Mouse (Mus musculus) lung, embryonic 14.5 days (tissue): ENCODE measurements at regions not wholly inside any gene's neighbourhood (a gene's known extent, or its start where the extent isn't known, plus 50 kb on each side); places are given as distances from the start of the nearest gene placed in this dataset.

Experiments
- ATAC-seq: fragments of 200-750 bp; cut with Nextera tagmentation; 2 replicates; pipeline ENCODE4 v1.8.0; 2017; ENCODE audit warnings: mild to moderate bottlenecking, moderate TSS enrichment, moderate library complexity; ENCODE audit not compliant: insufficient read depth
- DNase-seq: peaks from one replicate; pipeline ENCODE4 v3.0.0-alpha.2; 2015
- H3K27ac ChIP-seq: fragments of 300-500 bp; sonication (generic); 2 replicates; pipeline ENCODE4 v1.5.1; 2014; ENCODE audit warnings: low read depth, mild to moderate bottlenecking, moderate library complexity
- H3K27me3 ChIP-seq: fragments of 300-500 bp; sonication (generic); 2 replicates; pipeline ENCODE4 v1.6.1; 2014; ENCODE audit warnings: low read length, control low read depth; ENCODE audit not compliant: insufficient read depth
- H3K36me3 ChIP-seq: fragments of 300-500 bp; sonication (generic); 2 replicates; pipeline ENCODE4 v1.6.1; 2014; ENCODE audit warnings: control low read depth; ENCODE audit not compliant: insufficient read depth
- H3K4me1 ChIP-seq: fragments of 300-500 bp; sonication (generic); 2 replicates; pipeline ENCODE4 v1.6.1; 2014; ENCODE audit warnings: antibody characterized with exemption, control low read depth; ENCODE audit not compliant: insufficient read depth
- H3K4me2 ChIP-seq: fragments of 300-500 bp; sonication (generic); 2 replicates; pipeline ENCODE4 v1.6.1; 2014; ENCODE audit warnings: mild to moderate bottlenecking
- H3K4me3 ChIP-seq: fragments of 300-500 bp; sonication (generic); 2 replicates; pipeline ENCODE4 v1.5.1; 2014; ENCODE audit warnings: low read depth, low read length
- H3K9ac ChIP-seq: fragments of 300-500 bp; sonication (generic); 2 replicates; pipeline ENCODE4 v1.6.1; 2014
- H3K9me3 ChIP-seq: fragments of 300-500 bp; sonication (generic); 2 replicates; pipeline ENCODE4 v1.6.1; 2016; ENCODE audit warnings: low read depth, low read length, control low read depth
- CTCF ChIP-seq: IDR thresholded peaks from 2 replicates; pipeline ENCODE4 v1.5.1; 2016; ENCODE audit warnings: antibody characterized with exemption, low read depth
- WGBS: fragments of 180-500 bp; shearing (Covaris S2); extraction: QIAGEN DNeasy Blood & Tissue Kit; methylation state at CpG from one replicate; pipeline ENCODE4 v1.1.7; 2014; 5-methylcytosine and 5-hydroxymethylcytosine counted together

GRCm38 (mm10) chr11:92967288-92967687 is 130.5 kb upstream of the Car10 start:
- peak; percentile 3 for DNase-seq
- no peak for TF ChIP-seq CTCF
- H3K9me3 ChIP-seq = no peaks in the 10 kb centered on the region

GRCm38 (mm10) chr11:92999603-93000002 is 98.2 kb upstream of the Car10 start:
- H3K4me3 ChIP-seq = no peak overlapping the region
- DNase-seq (no peak), ATAC-seq (no peak)
- H3K9ac ChIP-seq = no peak overlapping the region
- H3K9me3 ChIP-seq = no peaks in the 10 kb centered on the region
- H3K36me3 ChIP-seq = no peaks in the 10 kb centered on the region
- H3K4me1 ChIP-seq = no peaks in the 10 kb centered on the region
- no peak for TF ChIP-seq CTCF
- no peak overlapping the region for H3K4me2 ChIP-seq
- H3K27ac ChIP-seq = no peak overlapping the region
- WGBS = 52% methylated on average over 1 of the region's 1 CpGs
- no peaks in the 10 kb centered on the region for H3K27me3 ChIP-seq

More at GRCm38 (mm10) chr11:92967288-92967687, 130.5 kb upstream of the Car10 start:
- Histone ChIP-seq H3K27ac (no peak overlapping the region), H3K4me1 (no peaks in the 10 kb centered on the region), H3K27me3 (no peaks in the 10 kb centered on the region), H3K36me3 (no peaks in the 10 kb centered on the region), H3K4me3 (no peak overlapping the region), H3K9ac (no peak overlapping the region), H3K4me2 (no peak overlapping the region)
- no peak for ATAC-seq
- 70% methylated on average over 1 of the region's 1 CpGs for WGBS

GRCm38 (mm10) chr11:93005991-93006390 is 91.8 kb upstream of the Car10 start:
- Histone ChIP-seq H3K4me2 (no peak overlapping the region), H3K27me3 (no peaks in the 10 kb centered on the region), H3K9me3 (no peaks in the 10 kb centered on the region), H3K4me3 (no peak overlapping the region), H3K27ac (no peak overlapping the region), H3K4me1 (no peaks in the 10 kb centered on the region), H3K9ac (no peak overlapping the region), H3K36me3 (no peaks in the 10 kb centered on the region)
- DNase-seq (no peak), ATAC-seq (no peak)
- whole genome bisulfite sequencing = 28% methylated on average over 1 of the region's 1 CpGs
- no peak for TF ChIP-seq CTCF

GRCm38 (mm10) chr11:93025981-93026380 is 71.8 kb upstream of the Car10 start:
- Histone ChIP-seq H3K36me3 (no peaks in the 10 kb centered on the region), H3K9me3 (no peaks in the 10 kb centered on the region), H3K4me2 (no peak overlapping the region), H3K27me3 (no peaks in the 10 kb centered on the region), H3K9ac (no peak overlapping the region), H3K4me1 (no peaks in the 10 kb centered on the region), H3K4me3 (no peak overlapping the region), H3K27ac (no peak overlapping the region)
- ATAC-seq (no peak), DNase-seq (no peak)
- no peak for TF ChIP-seq CTCF
- 23% methylated on average over 2 of the region's 2 CpGs for WGBS

- Histone ChIP-seq H3K4me1 (no peaks in the 10 kb centered on the region), H3K4me3 (no peak overlapping the region), H3K36me3 (no peaks in the 10 kb centered on the region), H3K27me3 (no peaks in the 10 kb centered on the region), H3K9me3 (no peaks in the 10 kb centered on the region), H3K4me2 (no peak overlapping the region), H3K9ac (no peak overlapping the region), H3K27ac (no peak overlapping the region)
- TF ChIP-seq CTCF = no peak
- 73% methylated on average over 1 of the region's 1 CpGs for WGBS
- DNase-seq = no peak
- ATAC-seq = no peak
Measured at GRCm38 (mm10) chr11:93035509-93035908, 62.3 kb upstream of the Car10 start.

GRCm38 (mm10) chr11:93037846-93038245 is 60.0 kb upstream of the Car10 start:
- H3K9me3 ChIP-seq = no peaks in the 10 kb centered on the region
- TF ChIP-seq CTCF = no peak
- H3K27me3 ChIP-seq = no peaks in the 10 kb centered on the region
- H3K27ac ChIP-seq = no peak overlapping the region
- no peaks in the 10 kb centered on the region for H3K4me1 ChIP-seq
- no peak overlapping the region for H3K4me3 ChIP-seq
- ATAC-seq (no peak), DNase-seq (no peak)
- H3K4me2 ChIP-seq = no peak overlapping the region
- H3K36me3 ChIP-seq = no peaks in the 10 kb centered on the region
- WGBS = 73% methylated on average over 2 of the region's 2 CpGs
- H3K9ac ChIP-seq = no peak overlapping the region

GRCm38 (mm10) chr11:93039325-93039724 is 58.5 kb upstream of the Car10 start:
- H3K9me3 ChIP-seq = no peaks in the 10 kb centered on the region
- no peak overlapping the region for H3K4me2 ChIP-seq
- no peak overlapping the region for H3K9ac ChIP-seq
- ATAC-seq (no peak), DNase-seq (no peak)
- no peak overlapping the region for H3K4me3 ChIP-seq
- H3K4me1 ChIP-seq = no peaks in the 10 kb centered on the region
- no peak overlapping the region for H3K27ac ChIP-seq
- H3K27me3 ChIP-seq = no peaks in the 10 kb centered on the region
- no peak for TF ChIP-seq CTCF
- no peaks in the 10 kb centered on the region for H3K36me3 ChIP-seq

GRCm38 (mm10) chr11:93040816-93041215 is 57.0 kb upstream of the Car10 start:
- no peak for TF ChIP-seq CTCF
- H3K27me3 ChIP-seq = no peaks in the 10 kb centered on the region
- H3K9me3 ChIP-seq = no peaks in the 10 kb centered on the region
- no peak overlapping the region for H3K27ac ChIP-seq
- H3K36me3 ChIP-seq = no peaks in the 10 kb centered on the region
- no peak overlapping the region for H3K4me3 ChIP-seq
- no peak overlapping the region for H3K9ac ChIP-seq
- H3K4me1 ChIP-seq = no peaks in the 10 kb centered on the region
- DNase-seq (no peak), ATAC-seq (no peak)
- no peak overlapping the region for H3K4me2 ChIP-seq
